Mouse (Mus musculus): Measurements from ENCODE around the gene Tent4a. TPM values are rescaled to one million over a fixed set of nuclear protein-coding genes. Genes with fewer than 3 reads are reported as not detected.

Tent4a gene
- polyA plus RNA-seq, 1 experiment from 2014 or later: 3.3 TPM

- peaks cover 18% of the 10 kb centered on the region for H3K27me3 ChIP-seq (ENCODE audit: control insufficient read depth, insufficient read depth, low read length)
- no peaks in the 10 kb centered on the region for H3K36me3 ChIP-seq (ENCODE audit: control insufficient read depth, insufficient read depth)
- peak overlapping the region; percentile 39 for H3K4me3 ChIP-seq (ENCODE audit: low read length)
- H3K4me2 ChIP-seq (ENCODE audit: low read depth, low read length): peak overlapping the region; percentile 59
- H3K9me3 ChIP-seq (replicated peaks; ENCODE audit: control insufficient read depth, low read length): no peaks in the 10 kb centered on the region
- ATAC-seq (replicated peaks; ENCODE audit: extremely low read depth, insufficient read depth, low FRiP score): peak; percentile 74
- WGBS: 3% methylated on average over 30 of the region's 30 CpGs
- peak overlapping the region; percentile 69 for H3K27ac ChIP-seq (ENCODE audit: low read length)
- H3K4me1 ChIP-seq (ENCODE audit: control insufficient read depth, insufficient read depth, low read length): peaks cover 13% of the 10 kb centered on the region
- peak overlapping the region; percentile 48 for H3K9ac ChIP-seq (ENCODE audit: low read length)
Measured at GRCm38 (mm10) chr13:69481634-69482505, 52.5 kb downstream of the Tent4a start.

GRCm38 (mm10) chr13:69481026-69481425 lies 53.4 kb downstream of the Tent4a start:
- Histone ChIP-seq H3K36me3 (ENCODE audit: control insufficient read depth, insufficient read depth) (no peaks in the 10 kb centered on the region), H3K27me3 (ENCODE audit: control insufficient read depth, insufficient read depth, low read length) (peaks cover 18% of the 10 kb centered on the region), H3K4me3 (ENCODE audit: low read length) (0 out of 2 replicates have a peak overlapping the region, but pooled peaks have one; percentile 1), H3K4me1 (ENCODE audit: control insufficient read depth, insufficient read depth, low read length) (peaks cover 13% of the 10 kb centered on the region), H3K9ac (ENCODE audit: low read length) (peak overlapping the region; percentile 48; the same call in 1 of the 2 replicates), H3K4me2 (ENCODE audit: low read depth, low read length) (peak overlapping the region; percentile 59), H3K9me3 (replicated peaks; ENCODE audit: control insufficient read depth, low read length) (no peaks in the 10 kb centered on the region), H3K27ac (ENCODE audit: low read length) (peak overlapping the region; percentile 69)
- peak; percentile 64 for ATAC-seq (replicated peaks; ENCODE audit: extremely low read depth, insufficient read depth, low FRiP score)
- 12% methylated on average over 8 of the region's 8 CpGs for WGBS

GRCm38 (mm10) chr13:69479906-69480305 lies 54.5 kb downstream of the Tent4a start:
- H3K9ac ChIP-seq (ENCODE audit: low read length): no peak overlapping the region
- H3K27me3 ChIP-seq (ENCODE audit: control insufficient read depth, insufficient read depth, low read length): peaks cover 16% of the 10 kb centered on the region
- WGBS: 76% methylated on average over 2 of the region's 2 CpGs
- H3K4me3 ChIP-seq (ENCODE audit: low read length): no peak overlapping the region
- peaks cover 13% of the 10 kb centered on the region for H3K4me1 ChIP-seq (ENCODE audit: control insufficient read depth, insufficient read depth, low read length)
- ATAC-seq (replicated peaks; ENCODE audit: extremely low read depth, insufficient read depth, low FRiP score): no peak
- no peak overlapping the region for H3K27ac ChIP-seq (ENCODE audit: low read length)
- H3K36me3 ChIP-seq (ENCODE audit: control insufficient read depth, insufficient read depth): no peaks in the 10 kb centered on the region
- no peak overlapping the region for H3K4me2 ChIP-seq (ENCODE audit: low read depth, low read length)
- no peaks in the 10 kb centered on the region for H3K9me3 ChIP-seq (replicated peaks; ENCODE audit: control insufficient read depth, low read length)

- no peak overlapping the region for H3K4me2 ChIP-seq (ENCODE audit: low read depth, low read length)
- no peak overlapping the region for H3K4me3 ChIP-seq (ENCODE audit: low read length)
- H3K36me3 ChIP-seq (ENCODE audit: control insufficient read depth, insufficient read depth): no peaks in the 10 kb centered on the region
- H3K27ac ChIP-seq (ENCODE audit: low read length): no peak overlapping the region
- 83% methylated on average over 6 of the region's 6 CpGs for WGBS
- H3K9ac ChIP-seq (ENCODE audit: low read length): no peak overlapping the region
- peaks cover 12% of the 10 kb centered on the region for H3K27me3 ChIP-seq (ENCODE audit: control insufficient read depth, insufficient read depth, low read length)
- H3K9me3 ChIP-seq (replicated peaks; ENCODE audit: control insufficient read depth, low read length): no peaks in the 10 kb centered on the region
- peaks cover 13% of the 10 kb centered on the region for H3K4me1 ChIP-seq (ENCODE audit: control insufficient read depth, insufficient read depth, low read length)
- no peak for ATAC-seq (replicated peaks; ENCODE audit: extremely low read depth, insufficient read depth, low FRiP score)
Measured at GRCm38 (mm10) chr13:69478703-69479102, 55.7 kb downstream of the Tent4a start.

GRCm38 (mm10) chr13:69460635-69461465 lies 73.6 kb downstream of the Tent4a start:
- no peak overlapping the region for H3K27ac ChIP-seq (ENCODE audit: low read length)
- no peaks in the 10 kb centered on the region for H3K4me1 ChIP-seq (ENCODE audit: control insufficient read depth, insufficient read depth, low read length)
- 39% methylated on average over 17 of the region's 17 CpGs for WGBS
- no peak overlapping the region for H3K9ac ChIP-seq (ENCODE audit: low read length)
- H3K4me3 ChIP-seq (ENCODE audit: low read length): no peak overlapping the region
- H3K36me3 ChIP-seq (ENCODE audit: control insufficient read depth, insufficient read depth): no peaks in the 10 kb centered on the region
- H3K4me2 ChIP-seq (ENCODE audit: low read depth, low read length): peak overlapping the region; percentile 21; the same call in 1 of the 2 replicates
- no peaks in the 10 kb centered on the region for H3K27me3 ChIP-seq (ENCODE audit: control insufficient read depth, insufficient read depth, low read length)
- ATAC-seq (replicated peaks; ENCODE audit: extremely low read depth, insufficient read depth, low FRiP score): no peak
- no peaks in the 10 kb centered on the region for H3K9me3 ChIP-seq (replicated peaks; ENCODE audit: control insufficient read depth, low read length)

GRCm38 (mm10) chr13:69459657-69460458 lies 74.6 kb downstream of the Tent4a start:
- Histone ChIP-seq H3K27me3 (ENCODE audit: control insufficient read depth, insufficient read depth, low read length) (no peaks in the 10 kb centered on the region), H3K4me3 (ENCODE audit: low read length) (no peak overlapping the region), H3K27ac (ENCODE audit: low read length) (no peak overlapping the region), H3K36me3 (ENCODE audit: control insufficient read depth, insufficient read depth) (no peaks in the 10 kb centered on the region), H3K4me1 (ENCODE audit: control insufficient read depth, insufficient read depth, low read length) (no peaks in the 10 kb centered on the region), H3K9ac (ENCODE audit: low read length) (no peak overlapping the region), H3K9me3 (replicated peaks; ENCODE audit: control insufficient read depth, low read length) (no peaks in the 10 kb centered on the region), H3K4me2 (ENCODE audit: low read depth, low read length) (no peak overlapping the region)
- 18% methylated on average over 8 of the region's 8 CpGs for WGBS
- ATAC-seq (replicated peaks; ENCODE audit: extremely low read depth, insufficient read depth, low FRiP score): no peak

GRCm38 (mm10) chr13:69458891-69459290 lies 75.5 kb downstream of the Tent4a start:
- Histone ChIP-seq H3K4me1 (ENCODE audit: control insufficient read depth, insufficient read depth, low read length) (no peaks in the 10 kb centered on the region), H3K27me3 (ENCODE audit: control insufficient read depth, insufficient read depth, low read length) (no peaks in the 10 kb centered on the region), H3K27ac (ENCODE audit: low read length) (no peak overlapping the region), H3K4me3 (ENCODE audit: low read length) (no peak overlapping the region), H3K9me3 (replicated peaks; ENCODE audit: control insufficient read depth, low read length) (no peaks in the 10 kb centered on the region), H3K36me3 (ENCODE audit: control insufficient read depth, insufficient read depth) (no peaks in the 10 kb centered on the region), H3K9ac (ENCODE audit: low read length) (no peak overlapping the region), H3K4me2 (ENCODE audit: low read depth, low read length) (no peak overlapping the region)
- no peak for ATAC-seq (replicated peaks; ENCODE audit: extremely low read depth, insufficient read depth, low FRiP score)
- WGBS: 79% methylated on average over 2 of the region's 2 CpGs

GRCm38 (mm10) chr13:69458461-69458860 lies 76.0 kb downstream of the Tent4a start:
- ATAC-seq (replicated peaks; ENCODE audit: extremely low read depth, insufficient read depth, low FRiP score): no peak
- H3K9me3 ChIP-seq (replicated peaks; ENCODE audit: control insufficient read depth, low read length): no peaks in the 10 kb centered on the region
- H3K27me3 ChIP-seq (ENCODE audit: control insufficient read depth, insufficient read depth, low read length): no peaks in the 10 kb centered on the region
- H3K36me3 ChIP-seq (ENCODE audit: control insufficient read depth, insufficient read depth): no peaks in the 10 kb centered on the region
- no peak overlapping the region for H3K27ac ChIP-seq (ENCODE audit: low read length)
- H3K9ac ChIP-seq (ENCODE audit: low read length): no peak overlapping the region
- WGBS: 82% methylated on average over 6 of the region's 6 CpGs
- no peaks in the 10 kb centered on the region for H3K4me1 ChIP-seq (ENCODE audit: control insufficient read depth, insufficient read depth, low read length)
- no peak overlapping the region for H3K4me2 ChIP-seq (ENCODE audit: low read depth, low read length)
- H3K4me3 ChIP-seq (ENCODE audit: low read length): no peak overlapping the region

Measured in heart, embryonic 16.5 days (tissue).